Mouse (Mus musculus) kidney, embryonic 16.5 days (tissue): ENCODE data around the gene Mta1. TPM values are rescaled to one million over a fixed set of nuclear protein-coding genes. Genes with fewer than 3 reads are reported as not detected.

Experiments used
- ATAC-seq: fragments of 200-750 bp; cut with Nextera tagmentation; 2 replicates; pipeline ENCODE4 v1.8.0; 2017; ENCODE audit warnings: moderate TSS enrichment; ENCODE audit not compliant: low FRiP score, low TSS enrichment
- H3K27ac ChIP-seq: fragments of 300-500 bp; sonication (generic); 2 replicates; pipeline ENCODE4 v1.5.1; 2014; ENCODE audit warnings: low read length
- H3K27me3 ChIP-seq: fragments of 300-500 bp; sonication (generic); 2 replicates; pipeline ENCODE4 v1.6.1; 2014; ENCODE audit warnings: low read length, control low read depth, mixed read lengths; ENCODE audit not compliant: insufficient read depth
- H3K36me3 ChIP-seq: fragments of 300-500 bp; sonication (generic); 2 replicates; pipeline ENCODE4 v1.6.1; 2014; ENCODE audit warnings: low read length, control low read depth, mixed read lengths; ENCODE audit not compliant: insufficient read depth
- H3K4me1 ChIP-seq: fragments of 300-500 bp; sonication (generic); 2 replicates; pipeline ENCODE4 v1.6.1; 2014; ENCODE audit warnings: low read length, control low read depth, mixed read lengths; ENCODE audit not compliant: insufficient read depth
- H3K4me2 ChIP-seq: fragments of 300-500 bp; sonication (generic); replicated peaks from 2 replicates; pipeline ENCODE4 v1.6.1; 2014; ENCODE audit warnings: low read depth, low read length
- H3K4me3 ChIP-seq: fragments of 300-500 bp; sonication (generic); 2 replicates; pipeline ENCODE4 v1.5.1; 2014; ENCODE audit warnings: mild to moderate bottlenecking, low read length
- H3K9ac ChIP-seq: fragments of 300-500 bp; sonication (generic); replicated peaks from 2 replicates; pipeline ENCODE4 v1.6.1; 2014; ENCODE audit warnings: low read length
- H3K9me3 ChIP-seq: fragments of 300-500 bp; sonication (generic); 2 replicates; pipeline ENCODE4 v1.6.1; 2016; ENCODE audit warnings: low read length, control low read depth
- WGBS: fragments of 180-500 bp; shearing (Covaris S2); extraction: QIAGEN DNeasy Blood & Tissue Kit; methylation state at CpG from one replicate; pipeline ENCODE4 v1.1.7; 2014; 5-methylcytosine and 5-hydroxymethylcytosine counted together
- polyA plus RNA-seq: library from polyadenylated mRNA; unstranded; fragments of >200 nt; fragmentation: Nextera tagmentation; extraction: Ambion mirVana; gene quantifications from 2 replicates; pipeline ENCODE4 v1.2.1, GENCODE M21; 2015

Mta1 gene
- polyA plus RNA-seq, 1 experiment from 2014 or later = 15.4 TPM

- no peak overlapping the region for H3K27ac ChIP-seq
- 96% methylated on average over 14 of the region's 14 CpGs for WGBS
These were observed 33.5 kb downstream of the Mta1 start for GRCm38 (mm10) chr12:113131601-113132000.

GRCm38 (mm10) chr12:113132567-113132966 lies 34.5 kb downstream of the Mta1 start:
- 54% methylated on average over 2 of the region's 2 CpGs for WGBS
- H3K4me3 ChIP-seq = no peak overlapping the region
- H3K4me2 ChIP-seq = no peak overlapping the region
- H3K4me1 ChIP-seq = no peaks in the 10 kb centered on the region
- H3K27me3 ChIP-seq = no peaks in the 10 kb centered on the region
- H3K27ac ChIP-seq = no peak overlapping the region
- H3K36me3 ChIP-seq = peaks cover 100% of the 10 kb centered on the region
- peak; percentile 33; the same call in 1 of the 2 replicates for ATAC-seq
- H3K9ac ChIP-seq = no peak overlapping the region
- H3K9me3 ChIP-seq = no peaks in the 10 kb centered on the region

More at GRCm38 (mm10) chr12:113131601-113132000, 33.5 kb downstream of the Mta1 start:
- H3K9me3 ChIP-seq = no peaks in the 10 kb centered on the region
- H3K4me3 ChIP-seq = no peak overlapping the region
- H3K4me2 ChIP-seq = no peak overlapping the region
- no peaks in the 10 kb centered on the region for H3K4me1 ChIP-seq
- no peak for ATAC-seq
- no peak overlapping the region for H3K9ac ChIP-seq
- peaks cover 100% of the 10 kb centered on the region for H3K36me3 ChIP-seq
- no peaks in the 10 kb centered on the region for H3K27me3 ChIP-seq

- H3K9ac ChIP-seq = no peak overlapping the region
- H3K27ac ChIP-seq = no peak overlapping the region
- no peak overlapping the region for H3K4me2 ChIP-seq
- H3K4me3 ChIP-seq = no peak overlapping the region
- no peak for ATAC-seq
- 88% methylated on average over 9 of the region's 9 CpGs for WGBS
- no peaks in the 10 kb centered on the region for H3K9me3 ChIP-seq
- peaks cover 99% of the 10 kb centered on the region for H3K36me3 ChIP-seq
- no peaks in the 10 kb centered on the region for H3K27me3 ChIP-seq
- no peaks in the 10 kb centered on the region for H3K4me1 ChIP-seq
These were observed 35.2 kb downstream of the Mta1 start for GRCm38 (mm10) chr12:113133260-113133659.

- Histone ChIP-seq H3K4me2 (no peak overlapping the region), H3K27ac (no peak overlapping the region), H3K36me3 (peaks cover 93% of the 10 kb centered on the region), H3K4me3 (no peak overlapping the region), H3K9ac (no peak overlapping the region), H3K9me3 (no peaks in the 10 kb centered on the region), H3K27me3 (no peaks in the 10 kb centered on the region), H3K4me1 (peaks cover 6% of the 10 kb centered on the region; the same call in 1 of the 2 replicates)
- no peak for ATAC-seq
- 74% methylated on average over 5 of the region's 5 CpGs for WGBS
These were observed 35.9 kb downstream of the Mta1 start for GRCm38 (mm10) chr12:113133861-113134403.

GRCm38 (mm10) chr12:113134502-113134901 lies 36.4 kb downstream of the Mta1 start:
- no peak overlapping the region for H3K9ac ChIP-seq
- H3K9me3 ChIP-seq = no peaks in the 10 kb centered on the region
- no peak for ATAC-seq
- H3K4me3 ChIP-seq = no peak overlapping the region
- no peaks in the 10 kb centered on the region for H3K27me3 ChIP-seq
- 87% methylated on average over 4 of the region's 4 CpGs for WGBS
- no peak overlapping the region for H3K4me2 ChIP-seq
- no peak overlapping the region for H3K27ac ChIP-seq
- peaks cover 11% of the 10 kb centered on the region for H3K4me1 ChIP-seq
- peaks cover 88% of the 10 kb centered on the region for H3K36me3 ChIP-seq

GRCm38 (mm10) chr12:113135401-113135800 lies 37.3 kb downstream of the Mta1 start:
- ATAC-seq = no peak
- Histone ChIP-seq H3K36me3 (peaks cover 79% of the 10 kb centered on the region), H3K4me1 (peaks cover 16% of the 10 kb centered on the region), H3K27me3 (no peaks in the 10 kb centered on the region), H3K9ac (no peak overlapping the region), H3K4me3 (no peak overlapping the region), H3K27ac (no peak overlapping the region), H3K4me2 (no peak overlapping the region), H3K9me3 (no peaks in the 10 kb centered on the region)
- WGBS = 89% methylated on average over 7 of the region's 7 CpGs

GRCm38 (mm10) chr12:113136492-113137020 lies 38.5 kb downstream of the Mta1 start:
- H3K4me3 ChIP-seq = no peak overlapping the region
- H3K9ac ChIP-seq = no peak overlapping the region
- no peaks in the 10 kb centered on the region for H3K9me3 ChIP-seq
- H3K27ac ChIP-seq = no peak overlapping the region
- peaks cover 67% of the 10 kb centered on the region for H3K36me3 ChIP-seq
- no peak overlapping the region for H3K4me2 ChIP-seq
- no peak for ATAC-seq
- 82% methylated on average over 17 of the region's 17 CpGs for WGBS
- no peaks in the 10 kb centered on the region for H3K27me3 ChIP-seq
- peaks cover 28% of the 10 kb centered on the region for H3K4me1 ChIP-seq

GRCm38 (mm10) chr12:113137260-113138213 lies 39.5 kb downstream of the Mta1 start:
- Histone ChIP-seq H3K4me3 (no peak overlapping the region), H3K4me1 (peaks cover 37% of the 10 kb centered on the region), H3K4me2 (no peak overlapping the region), H3K27me3 (no peaks in the 10 kb centered on the region), H3K27ac (no peak overlapping the region), H3K36me3 (peaks cover 57% of the 10 kb centered on the region), H3K9ac (no peak overlapping the region), H3K9me3 (no peaks in the 10 kb centered on the region)
- ATAC-seq = no peak
- 89% methylated on average over 18 of the region's 18 CpGs for WGBS

- 64% methylated on average over 6 of the region's 6 CpGs for WGBS
- no peak overlapping the region for H3K4me3 ChIP-seq
- no peaks in the 10 kb centered on the region for H3K9me3 ChIP-seq
- no peak overlapping the region; the same call in 1 of the 2 replicates for H3K27ac ChIP-seq
- no peak overlapping the region for H3K4me2 ChIP-seq
- H3K36me3 ChIP-seq = peaks cover 50% of the 10 kb centered on the region
- H3K4me1 ChIP-seq = peaks cover 45% of the 10 kb centered on the region
- H3K9ac ChIP-seq = 0 out of 2 replicates have a peak overlapping the region, but pooled peaks have one; percentile 9
- ATAC-seq = no peak
- no peaks in the 10 kb centered on the region for H3K27me3 ChIP-seq
These were observed 40.2 kb downstream of the Mta1 start for GRCm38 (mm10) chr12:113138291-113138690.
